Mouse (Mus musculus) midbrain, embryonic 16.5 days (tissue): ENCODE data around the gene Camsap3. TPM values are rescaled to one million over a fixed set of nuclear protein-coding genes. Genes with fewer than 3 reads are reported as not detected.

Source experiments
- ATAC-seq: fragments of 200-750 bp; cut with Nextera tagmentation; 2 replicates; pipeline ENCODE4 v1.8.0; 2017; ENCODE audit warnings: moderate TSS enrichment
- H3K27ac ChIP-seq: fragments of 300-500 bp; sonication (generic); 2 replicates; pipeline ENCODE4 v1.5.1; 2014; ENCODE audit warnings: mild to moderate bottlenecking, low read length, mixed read lengths
- H3K27me3 ChIP-seq: fragments of 300-500 bp; sonication (generic); 2 replicates; pipeline ENCODE4 v1.6.1; 2014; ENCODE audit warnings: low read depth, low read length, mixed read lengths; ENCODE audit not compliant: control insufficient read depth, insufficient read depth
- H3K36me3 ChIP-seq: fragments of 300-500 bp; sonication (generic); 2 replicates; pipeline ENCODE4 v1.6.1; 2014; ENCODE audit warnings: mild to moderate bottlenecking, low read length, moderate library complexity, mixed read lengths; ENCODE audit not compliant: control insufficient read depth, insufficient read depth
- H3K4me1 ChIP-seq: fragments of 300-500 bp; sonication (generic); 2 replicates; pipeline ENCODE4 v1.6.1; 2014; ENCODE audit warnings: mild to moderate bottlenecking, low read length, mixed read lengths; ENCODE audit not compliant: control insufficient read depth, insufficient read depth
- H3K4me2 ChIP-seq: fragments of 300-500 bp; sonication (generic); 2 replicates; pipeline ENCODE4 v1.6.1; 2014; ENCODE audit warnings: mild to moderate bottlenecking, low read length, mixed read lengths
- H3K4me3 ChIP-seq: fragments of 300-500 bp; sonication (generic); 2 replicates; pipeline ENCODE4 v1.5.1; 2014; ENCODE audit warnings: low read depth, mild to moderate bottlenecking, low read length, moderate library complexity, mixed read lengths
- H3K9ac ChIP-seq: fragments of 300-500 bp; sonication (generic); 2 replicates; pipeline ENCODE4 v1.6.1; 2014; ENCODE audit warnings: low read depth, low read length, mixed read lengths
- H3K9me3 ChIP-seq: fragments of 300-500 bp; sonication (generic); replicated peaks from 2 replicates; pipeline ENCODE4 v1.6.1; 2014; ENCODE audit warnings: mild to moderate bottlenecking, low read length, mixed read lengths; ENCODE audit not compliant: control insufficient read depth, poor library complexity, severe bottlenecking
- WGBS: fragments of 180-500 bp; shearing (Covaris S2); extraction: QIAGEN DNeasy Blood & Tissue Kit; methylation state at CpG from one replicate; pipeline ENCODE4 v1.1.7; 2014; 5-methylcytosine and 5-hydroxymethylcytosine counted together
- polyA plus RNA-seq: library from polyadenylated mRNA; unstranded; fragments of >200 nt; fragmentation: Nextera tagmentation; extraction: Ambion mirVana; gene quantifications from 2 replicates; pipeline ENCODE4 v1.2.1, GENCODE M21; 2015

Gene Camsap3
- polyA plus RNA-seq, 1 experiment from 2014 or later, result 48.7 TPM

GRCm38 (mm10) chr8:3645804-3646203, 58.7 kb downstream of the Camsap3 start:
- Histone ChIP-seq H3K4me1 (no peaks in the 10 kb centered on the region), H3K4me3 (no peak overlapping the region), H3K27me3 (no peaks in the 10 kb centered on the region), H3K9me3 (no peaks in the 10 kb centered on the region), H3K9ac (no peak overlapping the region), H3K27ac (no peak overlapping the region), H3K36me3 (no peaks in the 10 kb centered on the region), H3K4me2 (no peak overlapping the region)
- 32% methylated on average over 5 of the region's 5 CpGs for WGBS
- ATAC-seq, result no peak

GRCm38 (mm10) chr8:3646824-3647531, 59.9 kb downstream of the Camsap3 start:
- Histone ChIP-seq H3K27me3 (no peaks in the 10 kb centered on the region), H3K36me3 (no peaks in the 10 kb centered on the region), H3K4me2 (no peak overlapping the region), H3K4me1 (no peaks in the 10 kb centered on the region), H3K9ac (no peak overlapping the region), H3K9me3 (no peaks in the 10 kb centered on the region), H3K4me3 (no peak overlapping the region), H3K27ac (no peak overlapping the region)
- WGBS, result 80% methylated on average over 6 of the region's 6 CpGs
- no peak for ATAC-seq

GRCm38 (mm10) chr8:3647561-3647960, 60.5 kb downstream of the Camsap3 start:
- no peak overlapping the region for H3K4me2 ChIP-seq
- no peaks in the 10 kb centered on the region for H3K9me3 ChIP-seq
- ATAC-seq, result no peak
- no peak overlapping the region for H3K27ac ChIP-seq
- H3K9ac ChIP-seq, result no peak overlapping the region
- H3K4me3 ChIP-seq, result no peak overlapping the region
- 78% methylated on average over 4 of the region's 4 CpGs for WGBS
- H3K4me1 ChIP-seq, result no peaks in the 10 kb centered on the region
- no peaks in the 10 kb centered on the region for H3K27me3 ChIP-seq
- H3K36me3 ChIP-seq, result no peaks in the 10 kb centered on the region

GRCm38 (mm10) chr8:3648268-3648667, 61.2 kb downstream of the Camsap3 start:
- Histone ChIP-seq H3K36me3 (no peaks in the 10 kb centered on the region), H3K27me3 (no peaks in the 10 kb centered on the region), H3K9ac (no peak overlapping the region), H3K4me2 (no peak overlapping the region), H3K9me3 (no peaks in the 10 kb centered on the region), H3K27ac (no peak overlapping the region), H3K4me3 (no peak overlapping the region), H3K4me1 (no peaks in the 10 kb centered on the region)
- 67% methylated on average over 2 of the region's 2 CpGs for WGBS
- ATAC-seq, result no peak

GRCm38 (mm10) chr8:3648990-3649389, 61.9 kb downstream of the Camsap3 start:
- no peak for ATAC-seq
- Histone ChIP-seq H3K4me2 (no peak overlapping the region), H3K4me1 (no peaks in the 10 kb centered on the region), H3K27ac (no peak overlapping the region), H3K4me3 (no peak overlapping the region), H3K9ac (no peak overlapping the region), H3K9me3 (no peaks in the 10 kb centered on the region), H3K36me3 (no peaks in the 10 kb centered on the region), H3K27me3 (no peaks in the 10 kb centered on the region)
- 18% methylated on average over 1 of the region's 1 CpGs for WGBS

GRCm38 (mm10) chr8:3652845-3653244, 65.8 kb downstream of the Camsap3 start:
- Histone ChIP-seq H3K9me3 (no peaks in the 10 kb centered on the region), H3K36me3 (no peaks in the 10 kb centered on the region), H3K4me1 (peaks cover 5% of the 10 kb centered on the region; the same call in 1 of the 2 replicates), H3K4me3 (no peak overlapping the region), H3K27me3 (no peaks in the 10 kb centered on the region), H3K9ac (no peak overlapping the region), H3K27ac (no peak overlapping the region), H3K4me2 (no peak overlapping the region)
- no peak for ATAC-seq
- WGBS, result 67% methylated on average over 3 of the region's 3 CpGs

- Histone ChIP-seq H3K4me1 (peaks cover 5% of the 10 kb centered on the region; the same call in 1 of the 2 replicates), H3K36me3 (no peaks in the 10 kb centered on the region), H3K9ac (no peak overlapping the region), H3K4me3 (no peak overlapping the region), H3K4me2 (no peak overlapping the region), H3K27me3 (no peaks in the 10 kb centered on the region), H3K9me3 (no peaks in the 10 kb centered on the region), H3K27ac (no peak overlapping the region)
- WGBS, result 79% methylated on average over 11 of the region's 11 CpGs
- ATAC-seq, result no peak
Observed at GRCm38 (mm10) chr8:3654726-3655508, 67.8 kb downstream of the Camsap3 start.

GRCm38 (mm10) chr8:3655526-3655925, 68.4 kb downstream of the Camsap3 start, which contains the start of gene Retn:
Gene Retn (plus strand): TSS chr8:3655770.
- Histone ChIP-seq H3K27me3 (no peaks in the 10 kb centered on the region), H3K36me3 (no peaks in the 10 kb centered on the region), H3K4me3 (no peak within 1 kb of the TSS), H3K9me3 (no peaks in the 10 kb centered on the region), H3K9ac (no peak within 1 kb of the TSS), H3K27ac (no peak within 1 kb of the TSS), H3K4me1 (peaks cover 5% of the 10 kb centered on the region; the same call in 1 of the 2 replicates), H3K4me2 (no peak within 1 kb of the TSS)
- WGBS, result 78% methylated on average over 3 of the region's 3 CpGs
- ATAC-seq, result no peak
